Mouse (Mus musculus) spleen, adult 18-20 months (tissue): ENCODE data around the gene Lrrn2.
"Not testable (repeated sequence)": the region's sequence is repeated elsewhere in the genome, so short reads cannot be mapped to it uniquely, and the experiment has no call there.

Experiments
- DNase-seq, 2 experiments: peaks; one replicate each; pipeline ENCODE4 v3.0.0; 2022; ENCODE audit warnings: mixed read lengths in 2 of 2

Gene Lrrn2

DNA sequence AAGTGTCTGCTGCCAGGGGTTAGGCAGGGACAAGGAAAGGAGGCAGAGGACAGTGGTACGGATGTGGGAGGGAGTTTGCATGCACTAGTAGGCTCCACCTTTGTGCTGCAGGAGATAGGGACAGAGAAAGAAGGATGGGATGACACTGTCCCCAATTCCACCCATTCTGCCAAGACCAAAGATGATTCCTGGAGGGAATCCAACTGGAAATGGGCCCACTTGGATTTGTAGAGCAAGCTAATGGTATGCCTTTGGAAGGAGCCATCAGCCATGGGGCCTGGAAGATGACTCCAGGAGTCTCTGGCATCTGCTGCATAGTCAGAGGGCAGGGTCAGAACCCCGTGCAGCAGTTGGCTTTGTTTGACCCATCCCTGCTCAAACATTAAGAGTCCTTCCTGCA, 52.3 kb downstream of the Lrrn2 start:
- no peak for DNase-seq

DNA sequence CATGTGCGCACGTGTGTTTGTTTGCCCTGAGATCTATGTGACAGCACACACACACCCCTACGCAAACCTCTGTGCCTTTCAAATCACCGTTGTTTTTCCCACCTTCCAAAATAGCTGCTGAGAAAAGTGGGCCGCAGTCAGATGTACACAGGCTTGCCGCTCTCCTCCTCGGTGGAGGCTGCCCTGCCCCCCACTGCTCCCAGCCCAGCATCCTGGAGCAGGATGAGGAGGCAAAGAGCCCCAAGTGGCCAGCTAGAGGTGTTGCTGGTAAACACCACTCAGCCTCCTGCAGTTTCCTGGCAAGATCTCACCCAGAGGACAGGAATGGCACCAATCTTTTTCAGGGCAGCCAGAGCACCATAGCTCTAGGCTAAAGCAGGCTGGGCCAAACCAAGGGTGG, 54.8 kb downstream of the Lrrn2 start:
- DNase-seq: no peak

- no peak for DNase-seq
Measured at GRCm38 (mm10) chr1:132937296-132938030, 57.4 kb downstream of the Lrrn2 start.

DNA sequence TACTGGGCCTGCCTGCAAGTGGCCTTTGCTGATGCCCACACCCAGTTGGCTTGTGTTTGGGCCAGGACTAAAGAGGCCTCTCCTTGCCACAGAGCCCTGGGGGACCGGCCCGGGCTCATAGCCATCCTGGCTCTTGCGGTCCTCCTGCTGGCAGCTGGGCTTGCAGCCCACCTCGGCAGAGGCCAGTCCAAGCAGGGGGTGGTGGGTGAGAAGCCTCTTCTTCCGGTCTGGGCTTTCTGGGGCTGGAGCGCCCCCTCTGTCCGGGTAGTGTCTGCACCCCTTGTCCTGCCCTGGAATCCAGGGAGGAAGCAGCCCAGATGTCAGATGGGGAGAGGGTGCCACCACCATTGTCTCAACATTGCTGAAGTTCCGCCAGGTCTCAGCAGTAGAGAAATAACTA, 58.9 kb downstream of the Lrrn2 start:
- DNase-seq: no peak

DNA sequence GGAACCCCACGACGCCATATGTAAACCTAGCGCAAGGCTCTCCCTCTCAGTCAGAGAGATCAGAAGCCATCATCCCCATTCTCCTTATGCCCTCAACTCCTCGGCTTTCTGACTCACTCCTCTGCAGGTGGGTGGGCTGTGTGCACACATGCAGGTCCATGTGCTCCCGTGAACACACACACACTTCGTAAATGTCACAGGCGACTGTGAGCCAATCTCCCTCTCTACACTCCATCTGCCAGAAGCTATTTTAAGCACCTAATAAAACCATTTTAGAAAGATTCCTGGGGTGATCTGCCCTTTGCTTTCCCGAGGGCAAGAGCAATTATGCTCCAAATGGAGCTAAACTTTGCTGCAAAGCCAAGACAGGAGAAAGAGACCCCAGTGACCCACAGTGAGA, 65.8 kb downstream of the Lrrn2 start:
- DNase-seq: no peak

DNA sequence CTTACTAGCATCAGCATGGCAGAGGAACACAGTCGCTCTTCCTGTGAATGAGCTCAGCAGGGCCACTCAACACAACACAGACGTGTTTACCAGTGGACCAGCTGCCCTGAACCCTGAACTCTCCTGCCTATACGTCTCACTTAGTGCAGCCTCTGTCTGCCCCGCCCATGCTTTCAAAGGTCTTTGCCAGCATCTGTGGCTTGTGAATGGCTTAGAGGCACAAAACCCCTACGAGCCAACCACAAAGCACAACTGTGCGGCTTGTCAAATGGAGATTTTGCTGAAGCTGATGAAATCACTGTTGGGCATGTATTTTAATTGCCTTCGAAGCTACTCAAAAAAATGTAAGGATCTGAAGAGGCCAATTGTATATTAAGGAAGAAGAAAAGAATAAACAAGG, 67.7 kb downstream of the Lrrn2 start:
- DNase-seq: no peak

GRCm38 (mm10) chr1:132956809-132957208, 76.7 kb downstream of the Lrrn2 start:
- no peak for DNase-seq

- DNase-seq: no peak
Measured at GRCm38 (mm10) chr1:132961751-132962150, 81.7 kb downstream of the Lrrn2 start.

- DNase-seq: no peak
Measured at GRCm38 (mm10) chr1:132964106-132964505, 84.0 kb downstream of the Lrrn2 start.

DNA sequence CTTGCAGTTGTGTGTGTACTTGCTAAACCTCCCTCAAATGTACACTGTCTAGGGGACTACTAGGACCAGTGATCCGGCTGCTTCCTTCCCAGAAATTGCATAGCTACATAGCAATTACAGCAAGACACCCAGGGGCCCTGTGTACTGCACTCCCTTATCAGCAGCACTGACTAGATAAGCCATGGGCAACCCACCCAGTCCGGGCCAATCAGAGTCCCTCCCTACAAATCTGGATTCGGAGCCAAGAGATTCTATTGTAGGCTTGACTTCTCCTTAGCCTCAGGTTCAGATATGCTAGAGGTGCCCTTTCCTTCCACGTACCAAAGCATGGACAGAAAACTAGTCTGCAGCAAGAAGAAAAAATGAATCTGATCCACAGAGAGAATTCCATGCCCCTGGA, 84.6 kb downstream of the Lrrn2 start:
- no peak for DNase-seq

DNA sequence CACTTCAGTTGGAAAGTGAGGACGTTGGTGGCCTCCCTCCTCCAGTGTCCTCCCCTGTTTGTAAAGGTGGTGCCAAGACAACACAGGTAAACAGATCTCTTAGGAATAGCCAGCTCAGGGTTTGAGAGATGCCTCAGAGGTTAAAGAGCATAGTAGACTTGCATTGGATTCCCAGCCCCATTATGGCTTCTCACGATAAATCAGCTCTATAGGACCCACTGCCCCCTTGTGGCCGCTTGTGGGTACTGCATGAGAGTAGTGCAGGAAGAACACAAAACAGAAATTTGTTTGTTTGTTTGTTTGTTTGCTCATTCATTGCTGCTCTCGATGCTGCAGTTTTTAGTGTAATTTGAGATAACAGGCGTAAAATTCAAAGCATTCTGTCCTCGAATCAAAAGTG, 88.6 kb downstream of the Lrrn2 start:
- peak in 1 of 2 experiments; percentile 62 for DNase-seq

DNA sequence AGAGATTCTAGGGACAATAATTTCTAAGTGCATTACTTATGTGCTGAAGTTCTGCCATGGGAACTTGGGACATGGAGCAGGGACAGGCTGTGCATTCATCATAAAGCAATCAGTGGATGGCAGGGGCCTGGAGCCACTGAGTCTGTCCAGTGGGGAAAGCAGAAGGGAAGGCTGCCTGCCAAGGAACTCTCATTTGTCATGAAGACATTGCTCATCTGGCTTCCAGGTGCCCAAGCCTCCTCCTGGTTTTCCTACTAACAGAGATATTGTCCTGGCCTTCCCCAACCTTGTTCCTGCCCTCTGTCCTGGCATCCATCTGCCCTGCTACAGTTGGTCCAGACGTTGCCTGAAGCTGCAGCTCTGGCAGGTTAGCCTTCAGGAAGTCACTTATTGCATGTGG, 97.3 kb downstream of the Lrrn2 start:
- no peak for DNase-seq

GRCm38 (mm10) chr1:132981232-132981631, 101.2 kb downstream of the Lrrn2 start:
- no peak for DNase-seq

- peak in 1 of 2 experiments; percentile 43 for DNase-seq
Measured at GRCm38 (mm10) chr1:132982728-132983127, 102.7 kb downstream of the Lrrn2 start.

DNA sequence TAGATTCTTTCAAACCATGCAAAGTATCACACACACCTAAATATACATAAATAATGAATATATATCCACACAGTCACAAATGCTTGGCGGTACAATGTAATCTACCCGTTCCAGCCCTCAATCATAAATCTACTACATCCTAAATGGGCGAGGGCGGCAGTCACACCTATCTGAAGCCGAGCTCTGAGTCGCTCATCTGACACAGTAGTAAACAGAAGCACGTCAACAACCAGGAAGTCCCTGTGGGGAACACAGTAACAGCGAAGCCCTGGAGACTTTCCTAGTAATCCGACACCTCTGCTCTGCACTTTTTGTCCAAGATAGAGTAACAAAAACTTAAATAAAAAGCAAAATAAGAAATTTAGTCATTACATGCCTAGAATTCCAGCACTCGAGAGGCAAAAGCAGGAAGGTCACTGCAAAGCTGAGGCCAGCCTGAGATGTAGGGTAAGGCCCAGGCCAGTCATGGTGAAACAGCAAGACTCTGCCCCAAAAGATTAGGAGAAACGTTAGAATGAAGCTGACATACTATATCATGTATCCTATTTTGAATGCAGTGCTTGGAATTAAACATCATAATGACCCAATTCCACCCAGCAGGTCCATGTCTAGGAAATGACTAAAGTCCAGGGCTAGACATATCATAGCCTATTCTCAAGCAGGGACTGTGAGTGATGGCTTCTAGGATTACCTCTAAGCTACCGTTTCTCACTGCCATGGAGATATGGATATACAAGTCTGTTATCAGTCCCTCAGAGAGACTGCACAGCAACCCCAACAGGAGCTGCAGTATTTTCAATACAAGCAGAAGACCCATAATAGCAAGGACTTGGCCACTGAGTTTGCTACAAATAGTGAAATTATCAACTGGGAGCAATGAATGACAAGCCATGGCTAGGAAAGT, 108.7 kb downstream of the Lrrn2 start:
- DNase-seq: not testable (repeated sequence)
